Mouse (Mus musculus): Measurements from ENCODE around the gene Sec22a. TPM values are rescaled to one million over a fixed set of nuclear protein-coding genes. Genes with fewer than 3 reads are reported as not detected.

The Sec22a gene
- polyA plus RNA-seq, 1 experiment from 2014 or later, result 44.1 TPM

DNA sequence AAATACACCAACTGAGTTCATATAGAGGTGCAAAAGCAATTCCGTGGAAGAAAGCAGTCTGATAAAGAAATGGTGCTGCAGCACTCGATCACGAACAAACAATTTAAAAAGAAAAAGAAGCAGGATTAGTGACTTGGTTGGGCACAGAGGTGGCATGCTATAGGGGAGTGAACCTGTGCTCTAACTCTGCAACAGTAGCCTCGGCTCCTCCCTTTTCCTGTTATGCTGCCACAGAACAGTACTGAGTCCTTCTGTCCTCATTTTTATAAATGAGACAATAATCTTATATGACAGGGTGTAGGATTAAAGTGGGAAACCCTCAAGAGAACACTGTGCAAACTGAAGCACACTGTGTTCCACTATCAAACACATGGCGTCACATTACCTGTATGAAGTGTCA lies 46.3 kb downstream of the Sec22a start:
- H3K4me3 ChIP-seq (replicated peaks; ENCODE audit: low read length), result no peak overlapping the region
- no peaks in the 10 kb centered on the region for H3K27me3 ChIP-seq (ENCODE audit: control insufficient read depth, insufficient read depth, low read length)
- no peak overlapping the region for H3K27ac ChIP-seq
- no peak overlapping the region for H3K4me2 ChIP-seq (replicated peaks)
- no peak overlapping the region for H3K9ac ChIP-seq
- H3K36me3 ChIP-seq (replicated peaks; ENCODE audit: control insufficient read depth, insufficient read depth), result peaks cover 9% of the 10 kb centered on the region
- WGBS, result 90% methylated on average over 5 of the region's 5 CpGs
- H3K9me3 ChIP-seq (ENCODE audit: control insufficient read depth, low read length), result no peaks in the 10 kb centered on the region
- DNase-seq (ENCODE audit: low spot score) (no peak), ATAC-seq (ENCODE audit: low FRiP score) (no peak)
- no peaks in the 10 kb centered on the region for H3K4me1 ChIP-seq (replicated peaks; ENCODE audit: control insufficient read depth, insufficient read depth, low read length)

DNA sequence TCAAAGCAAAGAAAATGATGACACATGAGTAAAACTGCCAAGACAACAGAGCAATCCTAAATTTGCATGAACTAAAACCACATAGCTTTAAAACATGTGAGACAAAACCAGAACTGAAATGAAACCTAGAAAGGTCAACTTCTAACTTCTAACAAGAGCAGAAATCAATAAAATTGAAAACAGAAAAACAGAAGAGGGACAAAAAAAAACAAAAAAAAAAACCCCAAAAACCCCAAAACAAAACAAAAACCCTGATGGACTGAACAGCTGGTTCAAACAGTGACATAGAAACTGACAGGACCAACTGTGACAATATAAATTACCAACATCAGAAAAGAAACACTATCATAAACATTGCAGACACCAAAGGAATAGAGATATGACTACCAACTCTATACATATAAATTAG lies 46.9 kb downstream of the Sec22a start:
- no peaks in the 10 kb centered on the region for H3K9me3 ChIP-seq (ENCODE audit: control insufficient read depth, low read length)
- H3K4me3 ChIP-seq (replicated peaks; ENCODE audit: low read length), result no peak overlapping the region
- no peak for ATAC-seq (ENCODE audit: low FRiP score)
- no peak for DNase-seq (ENCODE audit: low spot score)
- peaks cover 9% of the 10 kb centered on the region for H3K36me3 ChIP-seq (replicated peaks; ENCODE audit: control insufficient read depth, insufficient read depth)
- no peaks in the 10 kb centered on the region for H3K27me3 ChIP-seq (ENCODE audit: control insufficient read depth, insufficient read depth, low read length)
- no peak overlapping the region for H3K27ac ChIP-seq
- H3K9ac ChIP-seq, result no peak overlapping the region
- no peaks in the 10 kb centered on the region for H3K4me1 ChIP-seq (replicated peaks; ENCODE audit: control insufficient read depth, insufficient read depth, low read length)
- no peak overlapping the region for H3K4me2 ChIP-seq (replicated peaks)

DNA sequence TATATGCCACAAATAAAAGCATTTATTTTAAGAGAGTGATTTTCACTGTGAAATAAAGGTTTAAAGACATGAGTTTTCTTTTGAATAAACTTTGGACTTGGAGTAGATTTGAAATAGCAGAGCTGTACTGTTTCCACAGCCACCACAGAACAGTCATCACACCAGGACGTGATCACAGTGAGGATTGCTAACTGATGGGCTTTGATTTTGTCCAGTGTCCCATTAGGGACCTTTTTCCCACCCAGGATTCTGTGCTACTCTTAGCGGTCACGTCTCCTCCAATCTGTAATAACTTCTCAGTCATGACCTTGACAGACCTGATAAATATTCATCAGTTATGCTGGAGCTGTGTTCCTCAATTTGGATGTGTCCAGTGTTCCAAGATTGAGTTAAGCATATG lies 48.2 kb downstream of the Sec22a start:
- no peak overlapping the region for H3K27ac ChIP-seq
- no peak overlapping the region for H3K4me2 ChIP-seq (replicated peaks)
- no peak overlapping the region for H3K4me3 ChIP-seq (replicated peaks; ENCODE audit: low read length)
- no peak for DNase-seq (ENCODE audit: low spot score)
- no peaks in the 10 kb centered on the region for H3K9me3 ChIP-seq (ENCODE audit: control insufficient read depth, low read length)
- H3K9ac ChIP-seq, result no peak overlapping the region
- H3K36me3 ChIP-seq (replicated peaks; ENCODE audit: control insufficient read depth, insufficient read depth), result peaks cover 9% of the 10 kb centered on the region
- H3K4me1 ChIP-seq (replicated peaks; ENCODE audit: control insufficient read depth, insufficient read depth, low read length), result no peaks in the 10 kb centered on the region
- H3K27me3 ChIP-seq (ENCODE audit: control insufficient read depth, insufficient read depth, low read length), result no peaks in the 10 kb centered on the region
- WGBS, result 43% methylated on average over 3 of the region's 3 CpGs
- no peak for ATAC-seq (ENCODE audit: low FRiP score)

DNA sequence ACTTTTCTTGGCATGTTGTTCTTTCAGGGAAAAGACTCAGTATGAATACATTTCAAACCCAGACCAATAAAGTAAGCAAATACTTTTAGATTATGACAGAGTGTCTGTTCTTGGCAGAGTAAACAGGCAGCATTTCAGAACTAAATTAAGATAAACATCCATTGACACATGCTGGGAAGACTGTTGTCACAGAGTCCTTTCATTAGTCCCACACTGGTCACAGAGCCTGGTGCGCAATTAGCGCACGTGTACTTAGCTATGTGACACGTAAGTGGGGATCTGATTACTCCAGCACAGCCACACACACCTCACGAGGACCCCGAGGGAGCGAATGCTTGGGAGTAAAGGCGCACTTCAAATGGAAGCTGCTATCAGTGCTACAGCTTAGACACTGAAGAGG lies 52.1 kb downstream of the Sec22a start:
- Histone ChIP-seq H3K9ac (no peak overlapping the region), H3K27me3 (ENCODE audit: control insufficient read depth, insufficient read depth, low read length) (no peaks in the 10 kb centered on the region), H3K4me3 (replicated peaks; ENCODE audit: low read length) (no peak overlapping the region), H3K4me1 (replicated peaks; ENCODE audit: control insufficient read depth, insufficient read depth, low read length) (no peaks in the 10 kb centered on the region), H3K36me3 (replicated peaks; ENCODE audit: control insufficient read depth, insufficient read depth) (peaks cover 9% of the 10 kb centered on the region), H3K4me2 (replicated peaks) (no peak overlapping the region), H3K9me3 (ENCODE audit: control insufficient read depth, low read length) (no peaks in the 10 kb centered on the region), H3K27ac (no peak overlapping the region)
- WGBS, result 53% methylated on average over 8 of the region's 8 CpGs
- DNase-seq (ENCODE audit: low spot score), result no peak
- ATAC-seq (ENCODE audit: low FRiP score), result no peak

DNA sequence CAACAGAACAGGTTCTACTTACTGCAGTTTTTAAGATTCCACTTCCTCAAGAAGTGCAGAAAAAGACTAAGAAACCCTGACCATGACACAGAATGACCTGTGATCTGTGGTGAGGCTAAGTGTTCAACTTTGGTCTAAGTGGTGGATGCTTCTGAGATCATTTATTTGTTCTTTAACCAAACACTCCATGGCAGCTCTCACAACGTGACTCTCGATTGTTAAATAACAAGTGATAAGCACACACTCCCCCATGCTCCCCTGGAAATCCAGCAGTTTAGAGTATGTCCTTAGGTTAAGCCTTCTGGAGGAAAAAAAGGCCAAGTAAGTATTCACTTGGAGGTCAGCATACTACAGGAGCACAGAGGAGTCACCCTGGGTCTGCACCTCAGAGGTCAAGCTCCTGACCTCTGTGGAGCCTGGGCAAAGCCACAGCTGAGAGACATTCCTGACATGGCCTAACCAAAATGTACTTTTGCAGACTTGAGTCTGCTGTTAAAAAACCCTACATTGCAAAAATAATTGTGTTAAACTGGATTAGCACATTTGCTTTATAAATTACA lies 53.1 kb downstream of the Sec22a start:
- Histone ChIP-seq H3K27ac (no peak overlapping the region), H3K27me3 (ENCODE audit: control insufficient read depth, insufficient read depth, low read length) (no peaks in the 10 kb centered on the region), H3K36me3 (replicated peaks; ENCODE audit: control insufficient read depth, insufficient read depth) (peaks cover 12% of the 10 kb centered on the region), H3K4me1 (replicated peaks; ENCODE audit: control insufficient read depth, insufficient read depth, low read length) (no peaks in the 10 kb centered on the region), H3K4me2 (replicated peaks) (no peak overlapping the region), H3K9me3 (ENCODE audit: control insufficient read depth, low read length) (no peaks in the 10 kb centered on the region), H3K4me3 (replicated peaks; ENCODE audit: low read length) (no peak overlapping the region), H3K9ac (no peak overlapping the region)
- DNase-seq (ENCODE audit: low spot score), result no peak
- ATAC-seq (ENCODE audit: low FRiP score), result no peak
- 55% methylated on average over 2 of the region's 2 CpGs for WGBS

DNA sequence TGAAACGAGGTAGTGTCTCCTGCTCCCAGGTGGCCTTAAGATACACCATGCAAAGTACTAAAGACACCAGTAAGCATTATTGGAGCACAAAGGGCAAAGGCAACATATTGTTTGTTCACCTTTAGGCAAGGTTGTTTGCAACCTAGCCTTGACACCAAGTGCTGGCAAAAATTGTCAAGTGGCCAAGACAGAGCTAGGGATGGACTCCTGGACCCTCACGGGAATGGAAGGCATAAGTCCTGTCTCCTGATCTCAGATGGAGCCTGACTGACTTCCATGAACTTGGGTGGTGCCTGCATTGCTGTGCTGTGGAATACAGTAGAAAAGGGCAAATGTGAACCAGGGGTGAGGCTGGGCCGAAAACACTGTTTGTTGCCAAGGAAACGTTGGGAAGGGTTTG lies 54.1 kb downstream of the Sec22a start:
- Histone ChIP-seq H3K4me2 (replicated peaks) (no peak overlapping the region), H3K4me1 (replicated peaks; ENCODE audit: control insufficient read depth, insufficient read depth, low read length) (no peaks in the 10 kb centered on the region), H3K9me3 (ENCODE audit: control insufficient read depth, low read length) (no peaks in the 10 kb centered on the region), H3K27ac (no peak overlapping the region), H3K36me3 (replicated peaks; ENCODE audit: control insufficient read depth, insufficient read depth) (peaks cover 20% of the 10 kb centered on the region), H3K9ac (no peak overlapping the region), H3K4me3 (replicated peaks; ENCODE audit: low read length) (no peak overlapping the region), H3K27me3 (ENCODE audit: control insufficient read depth, insufficient read depth, low read length) (no peaks in the 10 kb centered on the region)
- 84% methylated on average over 4 of the region's 4 CpGs for WGBS
- DNase-seq (ENCODE audit: low spot score) (no peak), ATAC-seq (ENCODE audit: low FRiP score) (no peak)

DNA sequence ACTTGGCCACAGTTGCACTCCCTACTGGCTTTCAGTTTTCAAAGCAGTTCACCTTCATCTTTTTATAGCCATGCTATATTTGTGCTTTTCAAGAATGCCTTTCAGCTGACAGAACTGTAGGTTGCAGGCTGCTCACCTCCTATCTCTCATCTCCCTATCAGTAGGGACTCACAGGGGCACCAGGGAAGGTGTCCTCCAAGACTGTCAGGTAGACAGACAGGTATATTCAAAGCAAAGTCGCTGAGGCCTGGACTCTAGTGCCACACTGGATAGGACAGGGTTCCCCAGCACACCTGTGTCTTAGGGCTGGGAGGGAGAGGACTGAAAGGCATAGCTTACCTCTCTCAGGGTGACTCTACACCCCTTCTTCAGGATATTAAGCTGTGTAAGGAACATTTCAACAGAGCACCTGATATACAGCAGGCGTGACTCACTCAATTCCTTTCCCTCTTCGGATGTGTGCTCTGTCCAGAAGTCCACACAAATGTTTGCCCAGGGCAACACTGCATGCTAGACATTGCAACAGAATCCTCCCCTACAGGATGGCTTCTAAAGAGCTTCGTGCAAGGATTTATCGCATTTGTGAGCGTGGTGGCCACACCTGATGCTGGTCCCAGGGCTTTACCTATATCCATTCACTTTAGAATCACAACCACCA lies 55.1 kb downstream of the Sec22a start:
- H3K4me2 ChIP-seq (replicated peaks), result no peak overlapping the region
- no peaks in the 10 kb centered on the region for H3K27me3 ChIP-seq (ENCODE audit: control insufficient read depth, insufficient read depth, low read length)
- 95% methylated on average over 6 of the region's 6 CpGs for WGBS
- H3K4me1 ChIP-seq (replicated peaks; ENCODE audit: control insufficient read depth, insufficient read depth, low read length), result no peaks in the 10 kb centered on the region
- no peak overlapping the region for H3K4me3 ChIP-seq (replicated peaks; ENCODE audit: low read length)
- H3K36me3 ChIP-seq (replicated peaks; ENCODE audit: control insufficient read depth, insufficient read depth), result peaks cover 21% of the 10 kb centered on the region
- no peak for ATAC-seq (ENCODE audit: low FRiP score)
- DNase-seq (ENCODE audit: low spot score), result no peak
- no peaks in the 10 kb centered on the region for H3K9me3 ChIP-seq (ENCODE audit: control insufficient read depth, low read length)
- H3K9ac ChIP-seq, result no peak overlapping the region
- no peak overlapping the region for H3K27ac ChIP-seq

DNA sequence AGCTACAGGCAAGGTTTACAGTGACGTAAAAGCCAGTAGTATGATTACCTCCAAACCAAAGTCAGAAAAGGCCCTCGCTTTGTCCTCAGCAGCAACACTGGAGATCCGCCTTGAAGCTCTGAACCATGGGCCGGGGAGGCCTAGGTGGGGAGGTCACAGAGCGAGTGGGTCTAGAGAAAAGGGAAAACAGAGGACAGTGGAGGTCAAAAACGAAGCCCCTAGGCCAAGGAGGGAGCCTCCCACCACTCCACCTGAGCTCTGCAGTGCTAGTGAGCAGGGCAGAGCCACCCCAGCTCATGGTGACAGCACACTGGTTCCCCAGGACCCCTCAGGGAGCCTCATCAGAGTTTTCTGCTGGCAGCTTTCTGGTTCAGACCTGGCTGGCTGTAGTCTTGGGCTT lies 55.7 kb downstream of the Sec22a start:
- DNase-seq (ENCODE audit: low spot score), result no peak
- no peaks in the 10 kb centered on the region for H3K9me3 ChIP-seq (ENCODE audit: control insufficient read depth, low read length)
- H3K36me3 ChIP-seq (replicated peaks; ENCODE audit: control insufficient read depth, insufficient read depth), result peaks cover 23% of the 10 kb centered on the region
- H3K27ac ChIP-seq, result no peak overlapping the region
- no peak overlapping the region for H3K4me2 ChIP-seq (replicated peaks)
- ATAC-seq (ENCODE audit: low FRiP score), result no peak
- no peak overlapping the region for H3K9ac ChIP-seq
- 89% methylated on average over 6 of the region's 6 CpGs for WGBS
- H3K4me1 ChIP-seq (replicated peaks; ENCODE audit: control insufficient read depth, insufficient read depth, low read length), result no peaks in the 10 kb centered on the region
- H3K4me3 ChIP-seq (replicated peaks; ENCODE audit: low read length), result no peak overlapping the region
- no peaks in the 10 kb centered on the region for H3K27me3 ChIP-seq (ENCODE audit: control insufficient read depth, insufficient read depth, low read length)

DNA sequence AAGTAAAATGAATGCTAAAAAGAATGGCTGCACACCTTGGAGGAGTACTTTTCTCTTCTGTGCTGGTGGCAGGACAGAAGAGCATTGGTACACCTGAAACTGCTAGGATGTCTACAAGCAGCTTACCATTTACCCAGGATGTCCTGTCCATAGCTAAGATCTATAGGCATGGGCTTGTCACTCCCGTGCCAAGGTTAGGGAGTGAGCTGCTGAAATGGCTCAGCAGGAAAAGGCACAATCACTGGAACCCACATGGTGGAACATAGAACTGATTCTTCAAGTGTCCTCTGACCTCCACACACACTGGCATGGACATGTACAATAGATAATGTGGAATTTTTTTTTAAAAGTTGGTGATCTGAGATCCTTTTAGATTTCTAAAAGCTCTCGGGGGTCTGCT lies 56.4 kb downstream of the Sec22a start:
- H3K4me2 ChIP-seq (replicated peaks), result no peak overlapping the region
- 94% methylated on average over 2 of the region's 2 CpGs for WGBS

DNA sequence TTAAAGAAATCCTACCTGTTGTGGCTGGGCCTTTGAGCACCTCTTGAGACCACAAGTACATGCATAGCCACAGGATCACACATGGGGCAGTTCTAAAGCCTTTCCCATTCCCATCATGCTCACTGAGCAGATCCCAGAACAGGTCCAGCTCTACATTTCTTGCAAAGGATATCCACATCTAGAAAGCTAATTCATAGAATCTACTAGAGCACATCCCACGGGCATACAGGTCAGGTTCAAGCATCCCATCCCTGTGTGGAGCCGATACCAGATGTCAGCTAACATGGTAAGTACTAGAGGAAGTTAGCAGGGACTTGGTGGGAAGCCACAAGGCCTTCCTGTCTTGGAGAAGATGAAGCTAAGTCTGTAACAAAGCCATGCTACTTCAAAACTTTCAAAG lies 57.1 kb downstream of the Sec22a start:
- no peaks in the 10 kb centered on the region for H3K9me3 ChIP-seq (ENCODE audit: control insufficient read depth, low read length)
- no peak overlapping the region for H3K27ac ChIP-seq
- ATAC-seq (ENCODE audit: low FRiP score) (no peak), DNase-seq (ENCODE audit: low spot score) (no peak)
- H3K4me3 ChIP-seq (replicated peaks; ENCODE audit: low read length), result no peak overlapping the region
- no peaks in the 10 kb centered on the region for H3K27me3 ChIP-seq (ENCODE audit: control insufficient read depth, insufficient read depth, low read length)
- H3K36me3 ChIP-seq (replicated peaks; ENCODE audit: control insufficient read depth, insufficient read depth), result peaks cover 35% of the 10 kb centered on the region
- 90% methylated on average over 2 of the region's 2 CpGs for WGBS
- no peak overlapping the region for H3K9ac ChIP-seq
- no peaks in the 10 kb centered on the region for H3K4me1 ChIP-seq (replicated peaks; ENCODE audit: control insufficient read depth, insufficient read depth, low read length)
- no peak overlapping the region for H3K4me2 ChIP-seq (replicated peaks)

More for the DNA sequence above, 56.4 kb downstream of the Sec22a start:
- H3K36me3 ChIP-seq (replicated peaks; ENCODE audit: control insufficient read depth, insufficient read depth), result peaks cover 29% of the 10 kb centered on the region
- no peaks in the 10 kb centered on the region for H3K4me1 ChIP-seq (replicated peaks; ENCODE audit: control insufficient read depth, insufficient read depth, low read length)
- no peak overlapping the region for H3K4me3 ChIP-seq (replicated peaks; ENCODE audit: low read length)
- no peak for ATAC-seq (ENCODE audit: low FRiP score)
- DNase-seq (ENCODE audit: low spot score), result no peak
- no peak overlapping the region for H3K9ac ChIP-seq
- H3K9me3 ChIP-seq (ENCODE audit: control insufficient read depth, low read length), result no peaks in the 10 kb centered on the region
- H3K27ac ChIP-seq, result no peak overlapping the region
- no peaks in the 10 kb centered on the region for H3K27me3 ChIP-seq (ENCODE audit: control insufficient read depth, insufficient read depth, low read length)

All from hindbrain, embryonic 14.5 days (tissue).